Mouse (Mus musculus): ENCODE measurements around the gene Arrdc2. TPM values are rescaled to one million over a fixed set of nuclear protein-coding genes. Genes with fewer than 3 reads are reported as not detected.

The Arrdc2 gene
- polyA plus RNA-seq, 1 experiment from 2014 or later = 7.1 TPM

GRCm38 (mm10) chr8:70849333-70849990 is 9.9 kb upstream of the Arrdc2 start:
- no peak for ATAC-seq (ENCODE audit: low FRiP score, low TSS enrichment)
- WGBS = 87% methylated on average over 3 of the region's 3 CpGs

GRCm38 (mm10) chr8:70846371-70847154 is 7.0 kb upstream of the Arrdc2 start:
- ATAC-seq (ENCODE audit: low FRiP score, low TSS enrichment) = no peak
- no peak overlapping the region for H3K9ac ChIP-seq (replicated peaks; ENCODE audit: low read length)
- peaks cover 16% of the 10 kb centered on the region for H3K36me3 ChIP-seq (ENCODE audit: control insufficient read depth, insufficient read depth, low read length)
- H3K27ac ChIP-seq (replicated peaks; ENCODE audit: low read depth, low read length) = no peak overlapping the region
- H3K9me3 ChIP-seq (ENCODE audit: control insufficient read depth, low read length) = no peaks in the 10 kb centered on the region
- no peak overlapping the region for H3K4me3 ChIP-seq (replicated peaks; ENCODE audit: low read depth, low read length)
- no peak for DNase-seq
- no peaks in the 10 kb centered on the region for H3K4me1 ChIP-seq (ENCODE audit: control insufficient read depth, insufficient read depth, low read length)
- WGBS = 57% methylated on average over 15 of the region's 15 CpGs
- H3K27me3 ChIP-seq (ENCODE audit: control insufficient read depth, insufficient read depth, low read length) = no peaks in the 10 kb centered on the region
- H3K4me2 ChIP-seq (ENCODE audit: low read length) = no peak overlapping the region

More at GRCm38 (mm10) chr8:70849333-70849990, 9.9 kb upstream of the Arrdc2 start:
- no peaks in the 10 kb centered on the region for H3K27me3 ChIP-seq (ENCODE audit: control insufficient read depth, insufficient read depth, low read length)
- no peaks in the 10 kb centered on the region for H3K9me3 ChIP-seq (ENCODE audit: control insufficient read depth, low read length)
- H3K9ac ChIP-seq (replicated peaks; ENCODE audit: low read length) = no peak overlapping the region
- no peak for DNase-seq
- H3K27ac ChIP-seq (replicated peaks; ENCODE audit: low read depth, low read length) = no peak overlapping the region
- H3K4me1 ChIP-seq (ENCODE audit: control insufficient read depth, insufficient read depth, low read length) = no peaks in the 10 kb centered on the region
- no peak overlapping the region for H3K4me2 ChIP-seq (ENCODE audit: low read length)
- H3K36me3 ChIP-seq (ENCODE audit: control insufficient read depth, insufficient read depth, low read length) = peaks cover 18% of the 10 kb centered on the region
- no peak overlapping the region for H3K4me3 ChIP-seq (replicated peaks; ENCODE audit: low read depth, low read length)

DNA sequence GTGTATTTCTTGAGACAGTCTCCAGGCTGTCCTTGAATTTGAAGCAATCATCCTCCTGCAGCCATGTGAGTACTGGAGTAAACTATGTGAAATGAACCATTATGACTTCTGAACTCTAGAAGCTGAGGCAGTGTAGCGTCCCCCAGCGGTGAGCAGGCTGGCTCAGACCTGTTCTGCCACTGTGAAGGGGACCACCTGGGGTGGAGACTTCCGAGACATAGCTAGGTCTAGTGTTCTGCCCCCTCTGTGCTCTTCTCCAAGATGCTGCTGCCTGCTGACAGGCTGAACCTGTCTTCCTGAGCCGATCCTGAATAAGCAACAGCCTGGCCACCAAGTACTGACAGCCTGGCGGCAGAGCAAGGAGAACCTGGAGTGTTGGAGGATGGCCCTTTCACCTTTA is 5.6 kb upstream of the Arrdc2 start:
- Histone ChIP-seq H3K9me3 (ENCODE audit: control insufficient read depth, low read length) (no peaks in the 10 kb centered on the region), H3K27ac (replicated peaks; ENCODE audit: low read depth, low read length) (no peak overlapping the region), H3K36me3 (ENCODE audit: control insufficient read depth, insufficient read depth, low read length) (peaks cover 13% of the 10 kb centered on the region; the same call in 1 of the 2 replicates), H3K9ac (replicated peaks; ENCODE audit: low read length) (no peak overlapping the region), H3K4me2 (ENCODE audit: low read length) (no peak overlapping the region), H3K27me3 (ENCODE audit: control insufficient read depth, insufficient read depth, low read length) (no peaks in the 10 kb centered on the region), H3K4me3 (replicated peaks; ENCODE audit: low read depth, low read length) (no peak overlapping the region), H3K4me1 (ENCODE audit: control insufficient read depth, insufficient read depth, low read length) (0 out of 2 replicates have a peak, but pooled peaks cover 1% of the 10 kb centered on the region)
- no peak for ATAC-seq (ENCODE audit: low FRiP score, low TSS enrichment)
- WGBS = 48% methylated on average over 5 of the region's 5 CpGs
- DNase-seq = no peak

DNA sequence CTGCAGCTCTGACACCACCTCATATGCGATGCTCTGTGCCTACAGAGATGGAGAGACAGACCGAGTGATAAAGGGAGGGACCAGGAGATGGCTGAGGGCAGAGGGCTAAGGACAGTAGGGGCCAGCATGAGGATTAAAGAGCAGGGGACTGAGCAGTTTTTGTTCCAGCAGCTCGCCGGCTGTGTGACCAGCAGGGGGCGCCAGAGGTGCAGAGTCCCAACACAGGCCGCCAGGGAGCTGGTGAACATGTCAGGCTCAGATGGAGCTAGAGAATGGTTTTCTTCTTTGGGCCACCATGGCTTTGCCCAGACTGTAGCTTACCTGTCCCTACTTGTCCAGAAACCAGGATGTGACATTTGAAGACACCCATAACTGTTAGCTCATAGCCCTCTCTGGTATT is 5.0 kb upstream of the Arrdc2 start:
- H3K27me3 ChIP-seq (ENCODE audit: control insufficient read depth, insufficient read depth, low read length) = no peaks in the 10 kb centered on the region
- no peak overlapping the region for H3K4me3 ChIP-seq (replicated peaks; ENCODE audit: low read depth, low read length)
- ATAC-seq (ENCODE audit: low FRiP score, low TSS enrichment) = no peak
- H3K27ac ChIP-seq (replicated peaks; ENCODE audit: low read depth, low read length) = no peak overlapping the region
- peak; percentile 92 for DNase-seq
- 2% methylated on average over 6 of the region's 6 CpGs for WGBS
- H3K36me3 ChIP-seq (ENCODE audit: control insufficient read depth, insufficient read depth, low read length) = peaks cover 13% of the 10 kb centered on the region; the same call in 1 of the 2 replicates
- no peak overlapping the region for H3K4me2 ChIP-seq (ENCODE audit: low read length)
- 0 out of 2 replicates have a peak, but pooled peaks cover 3% of the 10 kb centered on the region for H3K4me1 ChIP-seq (ENCODE audit: control insufficient read depth, insufficient read depth, low read length)
- H3K9me3 ChIP-seq (ENCODE audit: control insufficient read depth, low read length) = no peaks in the 10 kb centered on the region
- H3K9ac ChIP-seq (replicated peaks; ENCODE audit: low read length) = no peak overlapping the region

DNA sequence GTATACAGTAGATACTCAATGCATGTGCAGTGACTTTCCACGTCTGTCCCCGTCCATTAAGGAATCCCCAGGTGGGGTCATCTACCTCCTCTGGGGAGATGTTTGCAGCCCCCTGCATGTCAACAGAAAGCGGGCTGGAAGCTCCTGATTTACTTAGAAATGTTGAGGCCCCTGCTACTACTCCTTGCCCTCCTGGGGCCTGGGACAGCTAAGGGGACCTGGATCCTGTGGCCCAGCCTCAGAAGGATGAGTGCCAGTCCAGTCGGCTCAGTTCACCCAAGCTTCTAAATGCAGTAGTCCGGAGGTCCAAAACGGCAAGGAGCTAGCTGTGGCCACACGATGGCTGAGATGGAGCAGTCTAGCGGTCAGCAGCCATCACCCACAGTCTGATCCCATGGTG is 4.4 kb upstream of the Arrdc2 start:
- 90% methylated on average over 8 of the region's 8 CpGs for WGBS
- no peak for ATAC-seq (ENCODE audit: low FRiP score, low TSS enrichment)
- Histone ChIP-seq H3K9me3 (ENCODE audit: control insufficient read depth, low read length) (no peaks in the 10 kb centered on the region), H3K36me3 (ENCODE audit: control insufficient read depth, insufficient read depth, low read length) (peaks cover 13% of the 10 kb centered on the region; the same call in 1 of the 2 replicates), H3K4me1 (ENCODE audit: control insufficient read depth, insufficient read depth, low read length) (0 out of 2 replicates have a peak, but pooled peaks cover 3% of the 10 kb centered on the region), H3K4me3 (replicated peaks; ENCODE audit: low read depth, low read length) (no peak overlapping the region), H3K27ac (replicated peaks; ENCODE audit: low read depth, low read length) (no peak overlapping the region), H3K27me3 (ENCODE audit: control insufficient read depth, insufficient read depth, low read length) (no peaks in the 10 kb centered on the region), H3K4me2 (ENCODE audit: low read length) (no peak overlapping the region), H3K9ac (replicated peaks; ENCODE audit: low read length) (no peak overlapping the region)
- DNase-seq = no peak

DNA sequence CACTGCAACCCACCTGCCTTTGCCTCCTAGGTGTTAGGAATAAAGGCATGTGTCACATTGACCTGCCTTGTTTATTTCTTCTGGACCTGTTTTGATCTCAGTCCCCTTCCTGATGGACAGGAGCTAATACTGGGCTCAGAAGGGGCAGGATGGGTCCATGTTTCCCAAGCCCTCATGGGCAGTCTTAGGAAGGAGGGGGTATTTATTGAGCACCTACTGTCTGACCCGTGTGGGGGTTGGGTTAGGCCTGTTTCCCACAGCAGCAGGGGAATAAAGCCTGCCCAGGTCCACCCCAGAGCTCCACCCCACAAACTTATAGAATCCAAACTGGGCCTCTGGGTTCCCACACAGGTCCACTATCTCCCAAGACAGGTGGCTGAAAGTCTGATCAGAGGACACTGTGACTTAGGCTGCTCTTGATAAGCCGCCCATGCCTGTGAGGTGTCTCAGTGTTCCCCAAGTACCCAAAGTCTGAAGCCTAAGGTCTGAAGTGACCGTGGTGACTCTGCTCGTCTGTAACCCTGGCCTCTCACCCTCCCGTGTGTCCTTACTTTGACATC is 3.8 kb upstream of the Arrdc2 start:
- Histone ChIP-seq H3K36me3 (ENCODE audit: control insufficient read depth, insufficient read depth, low read length) (peaks cover 13% of the 10 kb centered on the region; the same call in 1 of the 2 replicates), H3K4me2 (ENCODE audit: low read length) (no peak overlapping the region), H3K9ac (replicated peaks; ENCODE audit: low read length) (no peak overlapping the region), H3K4me3 (replicated peaks; ENCODE audit: low read depth, low read length) (no peak overlapping the region), H3K4me1 (ENCODE audit: control insufficient read depth, insufficient read depth, low read length) (0 out of 2 replicates have a peak, but pooled peaks cover 7% of the 10 kb centered on the region), H3K9me3 (ENCODE audit: control insufficient read depth, low read length) (no peaks in the 10 kb centered on the region), H3K27me3 (ENCODE audit: control insufficient read depth, insufficient read depth, low read length) (no peaks in the 10 kb centered on the region), H3K27ac (replicated peaks; ENCODE audit: low read depth, low read length) (no peak overlapping the region)
- DNase-seq (no peak), ATAC-seq (ENCODE audit: low FRiP score, low TSS enrichment) (no peak)
- WGBS = 83% methylated on average over 5 of the region's 5 CpGs

- no peak for ATAC-seq (ENCODE audit: low FRiP score, low TSS enrichment)
Observed at GRCm38 (mm10) chr8:70842484-70842883, 3.0 kb upstream of the Arrdc2 start.

GRCm38 (mm10) chr8:70841147-70842072 is 1.9 kb upstream of the Arrdc2 start:
- Histone ChIP-seq H3K9me3 (ENCODE audit: control insufficient read depth, low read length) (no peaks in the 10 kb centered on the region), H3K9ac (replicated peaks; ENCODE audit: low read length) (no peak overlapping the region), H3K36me3 (ENCODE audit: control insufficient read depth, insufficient read depth, low read length) (peaks cover 3% of the 10 kb centered on the region; the same call in 1 of the 2 replicates), H3K27ac (replicated peaks; ENCODE audit: low read depth, low read length) (peak overlapping the region; percentile 41; the same call in 1 of the 2 replicates), H3K27me3 (ENCODE audit: control insufficient read depth, insufficient read depth, low read length) (no peaks in the 10 kb centered on the region), H3K4me1 (ENCODE audit: control insufficient read depth, insufficient read depth, low read length) (0 out of 2 replicates have a peak, but pooled peaks cover 7% of the 10 kb centered on the region), H3K4me3 (replicated peaks; ENCODE audit: low read depth, low read length) (no peak overlapping the region), H3K4me2 (ENCODE audit: low read length) (no peak overlapping the region)
- ATAC-seq (ENCODE audit: low FRiP score, low TSS enrichment) = no peak
- 39% methylated on average over 22 of the region's 22 CpGs for WGBS
- peak; percentile 93 for DNase-seq

More at GRCm38 (mm10) chr8:70842484-70842883, 3.0 kb upstream of the Arrdc2 start:
- DNase-seq = no peak
- Histone ChIP-seq H3K4me3 (replicated peaks; ENCODE audit: low read depth, low read length) (no peak overlapping the region), H3K4me1 (ENCODE audit: control insufficient read depth, insufficient read depth, low read length) (0 out of 2 replicates have a peak, but pooled peaks cover 7% of the 10 kb centered on the region), H3K27ac (replicated peaks; ENCODE audit: low read depth, low read length) (no peak overlapping the region), H3K9ac (replicated peaks; ENCODE audit: low read length) (no peak overlapping the region), H3K4me2 (ENCODE audit: low read length) (no peak overlapping the region), H3K36me3 (ENCODE audit: control insufficient read depth, insufficient read depth, low read length) (peaks cover 7% of the 10 kb centered on the region; the same call in 1 of the 2 replicates), H3K27me3 (ENCODE audit: control insufficient read depth, insufficient read depth, low read length) (no peaks in the 10 kb centered on the region), H3K9me3 (ENCODE audit: control insufficient read depth, low read length) (no peaks in the 10 kb centered on the region)
- WGBS = 71% methylated on average over 25 of the region's 25 CpGs
